Mouse (Mus musculus): ENCODE results near the gene H2al3. TPM values are rescaled to one million over a fixed set of nuclear protein-coding genes. Genes with fewer than 3 reads are reported as not detected.

The H2al3 gene
- total and polyA plus RNA-seq, 2 experiments from 2014 or later = not detected

GRCm38 (mm10) chrX:9885322-9885721, 35.8 kb downstream of the H2al3 start, which contains the start of gene Sytl5:
TSS of gene Sytl5 (plus strand) at chrX:9885622.
- Histone ChIP-seq H3K36me3 (ENCODE audit: insufficient read depth, low read length) (no peaks in the 10 kb centered on the region), H3K27ac (no peak within 1 kb of the TSS), H3K4me3 (ENCODE audit: low read length) (no peak within 1 kb of the TSS), H3K27me3 (ENCODE audit: insufficient read depth, low read length) (no peaks in the 10 kb centered on the region), H3K9ac (replicated peaks; ENCODE audit: low read length) (no peak within 1 kb of the TSS), H3K4me1 (ENCODE audit: insufficient read depth, low read length) (no peaks in the 10 kb centered on the region), H3K9me3 (ENCODE audit: low read length) (no peaks in the 10 kb centered on the region), H3K4me2 (ENCODE audit: low read depth, low read length) (no peak within 1 kb of the TSS)
- no peak for ATAC-seq
- TF ChIP-seq CTCF (IDR thresholded peaks at IDR 0.05; ENCODE audit: low read depth) = no peak
- 68% methylated on average over 2 of the region's 2 CpGs for WGBS
- no peak for DNase-seq (ENCODE audit: low spot score)

Other genes with a start within 250 kb of the H2al3 start
- gene Dynlt3, start 186.7 kb upstream of the H2al3 start, total RNA-seq (2014; rRNA removed) = 32.1 and 40.7 TPM in 2 replicates
- 71.6 and 74.9 TPM in 2 replicates for gene Dynlt3, start 186.7 kb upstream of the H2al3 start, polyA plus RNA-seq (2015; fragmentation: Nextera tagmentation; extraction: Ambion mirVana)
- not detected in 2 replicates for gene Hypm, start 2.8 kb upstream of the H2al3 start, total RNA-seq (2014; rRNA removed)
- not detected in 2 replicates for gene Hypm, start 2.8 kb upstream of the H2al3 start, polyA plus RNA-seq (2015; fragmentation: Nextera tagmentation; extraction: Ambion mirVana)
- 0.29 and 0.31 TPM in 2 replicates for gene Sytl5, start 35.9 kb downstream of the H2al3 start, total RNA-seq (2014; rRNA removed)
- gene Sytl5, start 35.9 kb downstream of the H2al3 start, polyA plus RNA-seq (2015; fragmentation: Nextera tagmentation; extraction: Ambion mirVana) = 0.49 and 0.51 TPM in 2 replicates

All from hindbrain, postnatal 0 days (tissue).